9 mouse cellular contexts compared by ENCODE assay signal in genomic region chr13:56600216-56600890, GRCm38 (mm10). TPM values are rescaled to one million over a fixed set of nuclear protein-coding genes. Genes with fewer than 3 reads are reported as not detected.
DNase-seq lines count a peak whose midpoint lies in the region; ATAC-seq lines count a peak whose summit lies in the region.
"Had no signal": no experiment of that assay in that cellular context is flagged by ENCODE, and none has a peak within 500 bp of the region (broad histone marks: within the 10 kb centered on the region; RNA-seq: fewer than 3 reads in every experiment).

No protein-coding gene starts in this region.

- H3K36me3 ChIP-seq in heart, embryonic 14.5 days (ENCODE audit: control insufficient read depth, insufficient read depth, low read length) = no peaks in the 10 kb centered on the region
- no peaks in the 10 kb centered on the region for H3K36me3 ChIP-seq in limb, embryonic 13.5 days
- H3K36me3 ChIP-seq in liver, embryonic 12.5 days = no peaks in the 10 kb centered on the region

- peak overlapping the region; percentile 73 to 76 for H3K27ac ChIP-seq in heart, embryonic 14.5 days (replicated peaks in 1 of 2; ENCODE audit: control insufficient read depth in 1 of 2, insufficient read depth in 1 of 2, low read depth in 2 of 2, low read length in 2 of 2)
- peak overlapping the region; percentile 92 for H3K27ac ChIP-seq in limb, embryonic 13.5 days
- no peak overlapping the region for H3K27ac ChIP-seq in liver, embryonic 12.5 days

- no peak overlapping the region for H3K4me3 ChIP-seq in heart, embryonic 14.5 days (ENCODE audit: control insufficient read depth in 1 of 2, insufficient read depth in 1 of 2, low read depth in 1 of 2, low read length in 2 of 2)
- H3K4me3 ChIP-seq in limb, embryonic 13.5 days = no peak overlapping the region
- no peak overlapping the region for H3K4me3 ChIP-seq in liver, embryonic 12.5 days

- DNase-seq in layer of hippocampus, adult 9-11 months = peak; percentile 53
- no peak for DNase-seq in layer of hippocampus, postnatal 14 days (ENCODE audit: low spot score in 2 of 2)
- DNase-seq in embryo, embryonic 9.5 days (ENCODE audit: extremely low spot score) = peak; percentile 66
- peak; percentile 56 for DNase-seq in testis, postnatal 14 days (ENCODE audit: low spot score)
- DNase-seq in spleen, postnatal 10 days (ENCODE audit: low spot score in 2 of 2) = no peak

- no peak overlapping the region for H3K4me2 ChIP-seq in heart, embryonic 14.5 days (ENCODE audit: low read length)
- H3K4me2 ChIP-seq in limb, embryonic 13.5 days (replicated peaks) = peak overlapping the region; percentile 26
- H3K4me2 ChIP-seq in liver, embryonic 12.5 days = no peak overlapping the region

- 0 out of 2 replicates have a peak, but pooled peaks have one; percentile 45 for ATAC-seq in heart, embryonic 14.5 days (ENCODE audit: insufficient number of reproducible peaks, insufficient read depth, low FRiP score, low read depth)
- peak; percentile 86 for ATAC-seq in limb, embryonic 13.5 days (ENCODE audit: low FRiP score, low read depth)
- ATAC-seq in liver, embryonic 12.5 days = no peak

- peaks cover 43 to 56% of the 10 kb centered on the region in 2 experiments for H3K4me1 ChIP-seq in heart, embryonic 14.5 days (ENCODE audit: control insufficient read depth in 2 of 2, insufficient read depth in 2 of 2, low read length in 2 of 2)
- peaks cover 79% of the 10 kb centered on the region for H3K4me1 ChIP-seq in limb, embryonic 13.5 days
- no peaks in the 10 kb centered on the region for H3K4me1 ChIP-seq in liver, embryonic 12.5 days

- H3K27me3 ChIP-seq in heart, embryonic 14.5 days (ENCODE audit: control insufficient read depth, insufficient read depth, low read length) = no peaks in the 10 kb centered on the region
- no peaks in the 10 kb centered on the region for H3K27me3 ChIP-seq in limb, embryonic 13.5 days
- 0 out of 2 replicates have a peak, but pooled peaks cover 2% of the 10 kb centered on the region for H3K27me3 ChIP-seq in liver, embryonic 12.5 days (replicated peaks)
- H3K27me3 ChIP-seq: Patski had no signal

- 50% methylated on average over 10 of the region's 10 CpGs for WGBS in heart, embryonic 14.5 days
- 15% methylated on average over 10 of the region's 10 CpGs for WGBS in limb, embryonic 13.5 days
- 65% methylated on average over 10 of the region's 10 CpGs for WGBS in liver, embryonic 12.5 days (ENCODE audit: insufficient replicate concordance)

- H3K9ac ChIP-seq in heart, embryonic 14.5 days (ENCODE audit: low read length) = no peak overlapping the region
- no peak overlapping the region for H3K9ac ChIP-seq in limb, embryonic 13.5 days
- H3K9ac ChIP-seq in liver, embryonic 12.5 days = no peak overlapping the region

- H3K9me3 ChIP-seq in heart, embryonic 14.5 days (ENCODE audit: control insufficient read depth, low read length) = no peaks in the 10 kb centered on the region
- no peaks in the 10 kb centered on the region for H3K9me3 ChIP-seq in limb, embryonic 13.5 days
- no peaks in the 10 kb centered on the region for H3K9me3 ChIP-seq in liver, embryonic 12.5 days (replicated peaks)

RNA-seq across cellular contexts. Expression of gene Tgfbi, which starts 9.0 kb away (rescaled TPM):
- total RNA-seq in layer of hippocampus, postnatal 14 days (2021) = 1 to 10 TPM; 3.3 to 4.7 TPM
- 37.7 and 46.2 TPM in 2 replicates for polyA plus RNA-seq in heart, embryonic 14.5 days (2014; fragmentation: Nextera tagmentation; extraction: Ambion mirVana)
- polyA plus RNA-seq in limb, embryonic 13.5 days (2015; fragmentation: Nextera tagmentation; extraction: Ambion mirVana) = 180 and 183 TPM in 2 replicates
- 13.4 and 14.0 TPM in 2 replicates for polyA plus RNA-seq in liver, embryonic 12.5 days (2016; fragmentation: Nextera tagmentation; extraction: Ambion mirVana)

RNA-seq across cellular contexts. Expression of gene Lect2, which starts 52.1 kb away (rescaled TPM):
- total RNA-seq in layer of hippocampus, postnatal 14 days (2021) = not detected
- polyA plus RNA-seq in heart, embryonic 14.5 days (2014; fragmentation: Nextera tagmentation; extraction: Ambion mirVana) = not detected in 2 replicates
- not detected in 2 replicates for polyA plus RNA-seq in limb, embryonic 13.5 days (2015; fragmentation: Nextera tagmentation; extraction: Ambion mirVana)
- 31.7 and 38.1 TPM in 2 replicates for polyA plus RNA-seq in liver, embryonic 12.5 days (2016; fragmentation: Nextera tagmentation; extraction: Ambion mirVana)
- polyA plus RNA-seq: Patski had no signal

Comparison
In these comparisons a context has a peak if more than half of its experiments do, and no peak if none do; other contexts are left out.
1. DNase-seq: peak in layer of hippocampus, adult 9-11 months (single experiment), embryo, embryonic 9.5 days (single experiment) and testis, postnatal 14 days (single experiment); none in layer of hippocampus, postnatal 14 days (0 of 2) and spleen, postnatal 10 days (0 of 2).
2. RNA of gene Lect2, which starts 52.1 kb away (polyA plus RNA-seq): 31.7 to 38.1 TPM in liver, embryonic 12.5 days; not detected in heart, embryonic 14.5 days and not detected in limb, embryonic 13.5 days; every median in the first group is over 10 times any median in the second.